Mouse (Mus musculus): Measurements from ENCODE around the gene Acbd5. TPM values are rescaled to one million over a fixed set of nuclear protein-coding genes. Genes with fewer than 3 reads are reported as not detected.
A peak's percentile ranks its signal among the peaks of the same experiment; 100 is the strongest.

The Acbd5 gene
- polyA plus RNA-seq, 1 experiment from 2014 or later = 34.1 TPM

DNA sequence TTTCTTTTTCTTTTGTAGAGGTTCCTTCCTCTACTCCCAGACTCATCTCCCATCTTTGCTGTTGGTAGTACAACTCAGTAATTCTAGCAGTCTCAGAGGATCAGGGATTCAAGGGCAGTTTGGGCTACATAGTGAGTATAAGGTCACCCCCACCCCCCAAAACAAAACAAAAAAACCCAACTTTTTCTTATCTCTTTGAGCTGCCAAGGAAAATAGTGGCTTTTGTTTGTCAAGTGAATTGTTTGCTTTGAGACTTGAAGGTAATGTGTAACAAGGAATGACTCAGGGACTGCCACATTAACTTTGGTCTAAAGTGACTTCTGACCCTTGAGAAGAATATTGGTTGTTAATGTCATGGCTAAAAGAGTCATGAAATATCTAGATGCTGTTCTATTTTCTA, 7.9 kb downstream of the Acbd5 start:
- no peak overlapping the region for H3K4me2 ChIP-seq (replicated peaks; ENCODE audit: low read depth, low read length)
- no peaks in the 10 kb centered on the region for H3K4me1 ChIP-seq (ENCODE audit: insufficient read depth, low read depth, low read length)
- no peak overlapping the region for H3K9ac ChIP-seq (replicated peaks; ENCODE audit: low read depth)
- no peaks in the 10 kb centered on the region for H3K27me3 ChIP-seq (replicated peaks; ENCODE audit: insufficient read depth, low read length)
- DNase-seq (ENCODE audit: low spot score) (no peak), ATAC-seq (no peak)
- 0 out of 2 replicates have a peak, but pooled peaks cover 5% of the 10 kb centered on the region for H3K36me3 ChIP-seq (ENCODE audit: insufficient read depth, low read length)
- no peak for TF ChIP-seq CTCF (IDR thresholded peaks at IDR 0.05)
- no peaks in the 10 kb centered on the region for H3K9me3 ChIP-seq (ENCODE audit: low read length)
- H3K27ac ChIP-seq (ENCODE audit: low read length) = no peak overlapping the region
- H3K4me3 ChIP-seq (ENCODE audit: low read depth, low read length) = no peak overlapping the region

DNA sequence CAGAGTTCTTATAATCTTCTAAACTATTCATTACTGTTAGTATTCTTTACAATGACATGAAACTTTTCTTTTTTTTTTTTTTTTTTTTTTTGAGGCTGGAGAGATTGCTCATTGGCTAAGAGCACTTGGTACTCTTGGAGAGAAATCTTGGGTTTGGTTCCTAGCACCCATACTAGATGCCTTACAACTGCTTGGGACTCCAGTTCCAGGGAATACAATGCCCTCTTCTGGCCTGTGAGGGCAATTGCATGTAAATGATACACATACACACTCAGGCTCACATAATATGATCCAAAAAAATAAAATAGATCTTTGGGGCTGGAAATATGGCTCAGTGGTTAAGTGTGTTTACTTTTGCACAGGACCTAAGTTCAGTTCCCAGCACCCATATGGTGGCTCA, 8.8 kb downstream of the Acbd5 start:
- no peak overlapping the region for H3K27ac ChIP-seq (ENCODE audit: low read length)
- TF ChIP-seq EP300 (IDR thresholded peaks at IDR 0.05) (no peak), CTCF (IDR thresholded peaks at IDR 0.05) (peak; percentile 30; the same call in 1 of the 2 replicates)
- no peak for DNase-seq (ENCODE audit: low spot score)
- H3K9me3 ChIP-seq (ENCODE audit: low read length) = no peaks in the 10 kb centered on the region
- peaks cover 5% of the 10 kb centered on the region; the same call in 1 of the 2 replicates for H3K36me3 ChIP-seq (ENCODE audit: insufficient read depth, low read length)
- no peak overlapping the region for H3K4me3 ChIP-seq (ENCODE audit: low read depth, low read length)
- H3K4me1 ChIP-seq (ENCODE audit: insufficient read depth, low read depth, low read length) = no peaks in the 10 kb centered on the region
- no peaks in the 10 kb centered on the region for H3K27me3 ChIP-seq (replicated peaks; ENCODE audit: insufficient read depth, low read length)
- no peak overlapping the region for H3K4me2 ChIP-seq (replicated peaks; ENCODE audit: low read depth, low read length)
- ATAC-seq = no peak
- H3K9ac ChIP-seq (replicated peaks; ENCODE audit: low read depth) = no peak overlapping the region

DNA sequence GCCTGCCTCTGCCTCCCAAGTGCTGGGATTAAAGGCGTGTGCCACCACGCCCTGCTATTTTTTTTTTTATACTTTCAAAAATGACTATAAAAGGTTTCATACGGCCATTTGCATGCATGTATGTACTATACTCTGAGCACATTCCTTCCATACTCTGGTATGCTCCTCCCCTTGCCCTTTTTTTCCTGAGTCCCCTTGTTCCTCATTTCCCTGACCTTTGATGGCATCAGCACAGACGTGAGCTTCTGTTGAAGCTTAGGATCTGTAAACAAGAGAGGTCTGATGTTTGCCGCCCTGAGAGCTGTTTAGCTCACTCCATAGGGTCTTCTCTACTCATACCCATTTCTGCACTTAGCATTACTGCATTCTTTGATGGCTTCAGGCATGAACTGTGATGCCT, 9.7 kb downstream of the Acbd5 start:
- DNase-seq (ENCODE audit: low spot score) = no peak
- Histone ChIP-seq H3K4me2 (replicated peaks; ENCODE audit: low read depth, low read length) (no peak overlapping the region), H3K9me3 (ENCODE audit: low read length) (no peaks in the 10 kb centered on the region), H3K4me1 (ENCODE audit: insufficient read depth, low read depth, low read length) (no peaks in the 10 kb centered on the region), H3K27me3 (replicated peaks; ENCODE audit: insufficient read depth, low read length) (no peaks in the 10 kb centered on the region), H3K4me3 (ENCODE audit: low read depth, low read length) (no peak overlapping the region), H3K27ac (ENCODE audit: low read length) (no peak overlapping the region), H3K36me3 (ENCODE audit: insufficient read depth, low read length) (peaks cover 10% of the 10 kb centered on the region; the same call in 1 of the 2 replicates), H3K9ac (replicated peaks; ENCODE audit: low read depth) (no peak overlapping the region)
- TF ChIP-seq EP300 (IDR thresholded peaks at IDR 0.05) (no peak), CTCF (IDR thresholded peaks at IDR 0.05) (no peak)
- 81% methylated on average over 5 of the region's 5 CpGs for WGBS
- no peak for ATAC-seq

DNA sequence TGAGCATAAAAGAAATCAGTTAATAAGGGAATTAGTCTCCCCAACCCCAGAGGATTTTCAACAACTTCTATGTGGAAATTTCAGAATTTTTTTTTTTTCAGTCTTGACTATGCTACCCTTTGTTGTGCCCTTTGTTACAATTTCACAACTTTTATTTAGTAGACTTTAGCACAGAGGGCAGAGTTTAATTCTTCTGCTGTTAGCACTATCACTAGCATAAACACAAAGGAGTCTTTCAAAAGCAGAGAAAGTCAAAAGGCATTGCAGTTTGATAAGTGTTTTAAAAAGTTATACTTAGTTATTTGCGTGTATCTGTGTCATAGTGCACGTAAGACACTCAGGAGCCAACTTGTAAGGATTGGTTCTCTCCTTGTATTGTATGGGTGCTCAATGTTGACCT, 10.6 kb downstream of the Acbd5 start:
- Histone ChIP-seq H3K27ac (ENCODE audit: low read length) (no peak overlapping the region), H3K9me3 (ENCODE audit: low read length) (no peaks in the 10 kb centered on the region), H3K27me3 (replicated peaks; ENCODE audit: insufficient read depth, low read length) (no peaks in the 10 kb centered on the region), H3K36me3 (ENCODE audit: insufficient read depth, low read length) (peaks cover 11% of the 10 kb centered on the region; the same call in 1 of the 2 replicates), H3K4me2 (replicated peaks; ENCODE audit: low read depth, low read length) (no peak overlapping the region), H3K9ac (replicated peaks; ENCODE audit: low read depth) (no peak overlapping the region), H3K4me1 (ENCODE audit: insufficient read depth, low read depth, low read length) (no peaks in the 10 kb centered on the region), H3K4me3 (ENCODE audit: low read depth, low read length) (no peak overlapping the region)
- TF ChIP-seq CTCF (IDR thresholded peaks at IDR 0.05) = no peak
- no peak for TF ChIP-seq EP300 (IDR thresholded peaks at IDR 0.05)
- DNase-seq (ENCODE audit: low spot score) (no peak), ATAC-seq (no peak)
- WGBS = 98% methylated on average over 2 of the region's 2 CpGs

DNA sequence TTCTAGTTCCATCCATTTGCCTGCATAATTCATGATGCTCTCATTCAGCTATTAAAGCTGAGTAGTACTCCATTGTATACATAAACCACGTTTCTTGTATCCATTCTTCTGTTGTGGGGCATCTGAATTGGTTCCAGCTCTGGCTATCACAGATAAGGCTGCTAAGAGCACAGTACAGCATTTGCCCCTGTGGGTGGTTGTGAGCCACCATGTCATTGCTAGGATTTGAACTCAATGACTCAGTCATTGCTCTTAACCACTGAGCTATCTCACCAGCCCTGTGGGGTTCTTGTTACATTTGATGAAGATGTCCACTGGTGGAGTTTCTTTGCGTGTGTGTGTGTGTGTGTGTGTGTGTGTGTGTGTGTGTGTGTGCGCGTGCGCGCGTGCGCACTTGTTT, 16.6 kb downstream of the Acbd5 start:
- H3K4me2 ChIP-seq (replicated peaks; ENCODE audit: low read depth, low read length) = no peak overlapping the region
- no peaks in the 10 kb centered on the region for H3K4me1 ChIP-seq (ENCODE audit: insufficient read depth, low read depth, low read length)
- no peaks in the 10 kb centered on the region for H3K9me3 ChIP-seq (ENCODE audit: low read length)
- no peak overlapping the region for H3K9ac ChIP-seq (replicated peaks; ENCODE audit: low read depth)
- TF ChIP-seq CTCF (IDR thresholded peaks at IDR 0.05) = no peak
- no peak for TF ChIP-seq EP300 (IDR thresholded peaks at IDR 0.05)
- H3K27me3 ChIP-seq (replicated peaks; ENCODE audit: insufficient read depth, low read length) = no peaks in the 10 kb centered on the region
- ATAC-seq (no peak), DNase-seq (ENCODE audit: low spot score) (no peak)
- H3K36me3 ChIP-seq (ENCODE audit: insufficient read depth, low read length) = peaks cover 13% of the 10 kb centered on the region; the same call in 1 of the 2 replicates
- 94% methylated on average over 8 of the region's 8 CpGs for WGBS
- H3K27ac ChIP-seq (ENCODE audit: low read length) = no peak overlapping the region
- H3K4me3 ChIP-seq (ENCODE audit: low read depth, low read length) = no peak overlapping the region

DNA sequence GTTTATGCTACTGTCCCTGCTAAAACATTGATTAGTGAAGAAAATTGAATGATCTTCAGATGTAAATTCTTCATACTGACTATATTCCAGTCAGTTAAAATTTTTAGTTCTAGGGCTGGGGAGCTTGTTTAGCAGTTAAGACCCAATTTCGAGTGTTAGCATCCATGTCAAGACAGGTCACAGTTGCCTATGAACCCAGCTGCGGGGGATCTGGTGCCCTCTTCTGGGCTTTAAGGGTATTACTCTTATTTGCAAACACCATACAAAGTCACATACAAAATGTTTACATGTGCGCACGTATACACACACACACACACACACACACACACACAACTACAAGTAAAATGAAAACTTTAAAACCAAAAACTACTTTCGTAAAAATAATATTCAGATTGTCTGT, 24.2 kb downstream of the Acbd5 start:
- no peak overlapping the region for H3K4me2 ChIP-seq (replicated peaks; ENCODE audit: low read depth, low read length)
- WGBS = 47% methylated on average over 5 of the region's 5 CpGs
- 0 out of 2 replicates have a peak, but pooled peaks have one; percentile 14 for ATAC-seq
- H3K4me1 ChIP-seq (ENCODE audit: insufficient read depth, low read depth, low read length) = no peaks in the 10 kb centered on the region
- no peak overlapping the region for H3K4me3 ChIP-seq (ENCODE audit: low read depth, low read length)
- H3K36me3 ChIP-seq (ENCODE audit: insufficient read depth, low read length) = peaks cover 22% of the 10 kb centered on the region; the same call in 1 of the 2 replicates
- H3K27ac ChIP-seq (ENCODE audit: low read length) = no peak overlapping the region
- peak; percentile 77 for TF ChIP-seq CTCF (IDR thresholded peaks at IDR 0.05)
- no peak for TF ChIP-seq EP300 (IDR thresholded peaks at IDR 0.05)
- H3K9me3 ChIP-seq (ENCODE audit: low read length) = no peaks in the 10 kb centered on the region
- H3K9ac ChIP-seq (replicated peaks; ENCODE audit: low read depth) = no peak overlapping the region
- no peaks in the 10 kb centered on the region for H3K27me3 ChIP-seq (replicated peaks; ENCODE audit: insufficient read depth, low read length)
- peak; percentile 58 for DNase-seq (ENCODE audit: low spot score)

DNA sequence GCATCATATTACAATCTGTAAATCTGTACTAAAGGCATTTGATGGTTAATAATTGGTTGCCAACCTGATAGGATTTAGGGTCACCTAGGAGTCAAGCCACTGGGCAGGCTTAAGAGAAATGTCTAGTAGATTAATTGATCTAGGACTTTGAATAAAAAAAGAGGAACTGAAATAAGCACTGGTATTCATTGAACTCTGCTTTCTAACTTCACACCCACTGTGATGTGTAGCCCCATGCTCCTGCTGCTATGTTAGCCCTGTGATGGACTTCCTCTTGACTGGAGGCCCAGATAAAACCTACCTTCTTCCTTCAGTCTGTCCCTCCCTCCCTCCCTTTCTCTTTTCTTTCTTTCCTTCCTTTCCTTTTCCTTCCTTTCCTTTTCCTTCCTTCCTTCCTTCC, 29.1 kb downstream of the Acbd5 start:
- Histone ChIP-seq H3K27me3 (replicated peaks; ENCODE audit: insufficient read depth, low read length) (no peaks in the 10 kb centered on the region), H3K9me3 (ENCODE audit: low read length) (no peaks in the 10 kb centered on the region), H3K9ac (replicated peaks; ENCODE audit: low read depth) (no peak overlapping the region), H3K27ac (ENCODE audit: low read length) (no peak overlapping the region), H3K4me2 (replicated peaks; ENCODE audit: low read depth, low read length) (no peak overlapping the region), H3K4me1 (ENCODE audit: insufficient read depth, low read depth, low read length) (no peaks in the 10 kb centered on the region), H3K36me3 (ENCODE audit: insufficient read depth, low read length) (peaks cover 15% of the 10 kb centered on the region; the same call in 1 of the 2 replicates), H3K4me3 (ENCODE audit: low read depth, low read length) (no peak overlapping the region)
- TF ChIP-seq EP300 (IDR thresholded peaks at IDR 0.05) (no peak), CTCF (IDR thresholded peaks at IDR 0.05) (no peak)
- ATAC-seq = no peak
- DNase-seq (ENCODE audit: low spot score) = no peak
